Mouse (Mus musculus) olfactory bulb, adult 2 months (tissue): ENCODE measurements around the gene Minos1. TPM values are rescaled to one million over a fixed set of nuclear protein-coding genes. Genes with fewer than 3 reads are reported as not detected.
A peak's percentile ranks its signal among the peaks of the same experiment; 100 is the strongest.

Experiments used
- H3K27ac ChIP-seq: fragments of 200-500 bp; 2 replicates; pipeline ENCODE4 v1.5.1; 2012; ENCODE audit warnings: low read depth, low read length; ENCODE audit not compliant: insufficient read depth
- H3K4me1 ChIP-seq: fragments of 200-500 bp; 2 replicates; pipeline ENCODE4 v1.6.1; 2012; ENCODE audit warnings: low read length; ENCODE audit not compliant: control insufficient read depth, insufficient read depth
- H3K4me3 ChIP-seq: fragments of 200-500 bp; 2 replicates; pipeline ENCODE4 v1.5.1; 2012; ENCODE audit warnings: mild to moderate bottlenecking, low read depth, low read length, moderate library complexity; ENCODE audit not compliant: insufficient read depth
- CTCF ChIP-seq: fragments of 200-500 bp; IDR thresholded peaks from 2 replicates; pipeline ENCODE4 v1.5.1; 2012; ENCODE audit warnings: low read depth, mild to moderate bottlenecking, low read length, moderate library complexity; ENCODE audit not compliant: insufficient read depth
- POLR2A ChIP-seq: fragments of 200-500 bp; IDR thresholded peaks from 2 replicates; pipeline ENCODE4 v1.6.1; 2012; ENCODE audit warnings: mild to moderate bottlenecking, low read depth, low read length, moderate library complexity; ENCODE audit not compliant: insufficient read depth
- WGBS: fragments of 180-500 bp; shearing (Covaris S2); methylation state at CpG from one replicate; pipeline ENCODE4 v1.1.7; 2018; 5-methylcytosine and 5-hydroxymethylcytosine counted together
- polyA plus RNA-seq: library from polyadenylated mRNA; stranded (reverse); fragments of >200 nt; gene quantifications from 2 replicates; pipeline ENCODE4 v1.2.4, GENCODE M21; 2012; ENCODE audit warnings: low replicate concordance; ENCODE audit not compliant: missing spikeins, insufficient read depth, insufficient read length

Minos1 gene
- polyA plus RNA-seq, 1 experiment: not detected

- no peak for TF ChIP-seq CTCF
- no peak for TF ChIP-seq POLR2A
- WGBS: 73% methylated on average over 11 of the region's 11 CpGs
- Histone ChIP-seq H3K4me3 (no peak overlapping the region), H3K4me1 (peaks cover 11% of the 10 kb centered on the region), H3K27ac (no peak overlapping the region)
These were observed 45.6 kb downstream of the Minos1 start for GRCm38 (mm10) chr4:139085337-139085736.

- peaks cover 11% of the 10 kb centered on the region for H3K4me1 ChIP-seq
- no peak overlapping the region for H3K27ac ChIP-seq
- H3K4me3 ChIP-seq: no peak overlapping the region
- no peak for TF ChIP-seq CTCF
- WGBS: 29% methylated on average over 12 of the region's 12 CpGs
These were observed 47.9 kb downstream of the Minos1 start for GRCm38 (mm10) chr4:139082790-139083564.

GRCm38 (mm10) chr4:139081270-139081931 is 49.5 kb downstream of the Minos1 start:
- peaks cover 11% of the 10 kb centered on the region for H3K4me1 ChIP-seq
- no peak for TF ChIP-seq POLR2A
- no peak for TF ChIP-seq CTCF
- H3K27ac ChIP-seq: no peak overlapping the region
- no peak overlapping the region for H3K4me3 ChIP-seq
- 70% methylated on average over 18 of the region's 18 CpGs for WGBS

DNA sequence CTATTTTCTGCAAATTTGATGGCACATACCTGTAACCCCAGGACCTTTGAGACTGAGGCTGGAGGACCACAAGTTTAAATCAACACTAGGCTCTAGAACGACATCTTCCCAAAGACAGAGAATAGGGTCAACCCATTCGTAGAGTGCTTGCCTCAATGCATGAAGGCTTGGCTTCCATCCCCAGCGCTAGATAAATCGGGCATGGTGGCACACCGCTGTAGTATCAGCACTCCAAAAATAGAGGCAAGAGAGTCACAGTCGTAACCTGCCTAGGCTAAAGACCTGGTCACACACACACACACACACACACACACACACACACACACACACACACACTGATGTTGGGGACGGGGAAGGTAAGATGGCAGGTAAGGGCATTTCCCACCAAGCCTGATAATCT is 50.7 kb downstream of the Minos1 start:
- 89% methylated on average over 7 of the region's 7 CpGs for WGBS
- no peak for TF ChIP-seq POLR2A
- TF ChIP-seq CTCF: no peak
- no peak overlapping the region for H3K4me3 ChIP-seq
- no peak overlapping the region for H3K27ac ChIP-seq
- peaks cover 15% of the 10 kb centered on the region for H3K4me1 ChIP-seq

DNA sequence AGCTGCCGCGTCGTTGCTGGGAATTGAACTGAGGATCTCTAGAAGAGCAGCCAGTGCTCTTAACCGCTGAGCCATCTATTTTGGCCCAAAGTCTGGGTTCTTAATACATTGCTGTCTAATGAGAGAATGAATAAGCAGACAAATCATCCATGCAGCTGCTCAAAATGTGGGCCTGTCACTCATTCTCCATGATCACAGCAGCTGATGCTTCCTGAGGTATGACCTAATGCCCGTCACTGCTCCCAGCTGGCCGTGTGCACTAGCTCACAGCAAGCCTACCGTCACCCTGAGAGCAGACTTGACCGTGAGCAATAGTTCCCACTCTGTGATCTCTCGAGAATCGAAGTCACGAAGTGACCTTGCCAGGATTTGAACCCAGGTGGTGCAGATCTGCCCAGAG is 51.5 kb downstream of the Minos1 start:
- H3K27ac ChIP-seq: no peak overlapping the region
- 86% methylated on average over 11 of the region's 11 CpGs for WGBS

GRCm38 (mm10) chr4:139078726-139079125 is 52.2 kb downstream of the Minos1 start:
- 27% methylated on average over 4 of the region's 4 CpGs for WGBS
- H3K27ac ChIP-seq: no peak overlapping the region
- H3K4me1 ChIP-seq: peaks cover 20% of the 10 kb centered on the region
- no peak overlapping the region for H3K4me3 ChIP-seq
- TF ChIP-seq POLR2A: no peak
- no peak for TF ChIP-seq CTCF

More for the DNA sequence above, 51.5 kb downstream of the Minos1 start:
- no peak for TF ChIP-seq POLR2A
- TF ChIP-seq CTCF: no peak
- peaks cover 20% of the 10 kb centered on the region for H3K4me1 ChIP-seq
- H3K4me3 ChIP-seq: no peak overlapping the region

GRCm38 (mm10) chr4:139078313-139078712 is 52.6 kb downstream of the Minos1 start:
- WGBS: 29% methylated on average over 2 of the region's 2 CpGs
- H3K27ac ChIP-seq: no peak overlapping the region
- H3K4me1 ChIP-seq: peaks cover 17% of the 10 kb centered on the region
- H3K4me3 ChIP-seq: no peak overlapping the region
- no peak for TF ChIP-seq CTCF
- no peak for TF ChIP-seq POLR2A

GRCm38 (mm10) chr4:139075915-139076314 is 55.0 kb downstream of the Minos1 start:
- H3K4me3 ChIP-seq: no peak overlapping the region

GRCm38 (mm10) chr4:139075041-139075711 is 55.7 kb downstream of the Minos1 start, which contains the start of gene Htr6:
Gene Htr6 (minus strand): TSS chr4:139075570.
- peaks cover 9% of the 10 kb centered on the region; the same call in 1 of the 2 replicates for H3K4me1 ChIP-seq
- WGBS: under 1% methylated on average over 73 of the region's 77 CpGs
- H3K27ac ChIP-seq: no peak within 1 kb of the TSS
- H3K4me3 ChIP-seq: peak within 1 kb of the TSS; percentile 45
- TF ChIP-seq CTCF (no peak), POLR2A (no peak)

More at GRCm38 (mm10) chr4:139075915-139076314, 55.0 kb downstream of the Minos1 start:
- 38% methylated on average over 5 of the region's 5 CpGs for WGBS
- no peak overlapping the region for H3K27ac ChIP-seq
- TF ChIP-seq POLR2A (no peak), CTCF (no peak)
- H3K4me1 ChIP-seq: peaks cover 9% of the 10 kb centered on the region; the same call in 1 of the 2 replicates
